Mouse (Mus musculus) lung, embryonic 15.5 days (tissue): Measurements from ENCODE around the gene Susd5. TPM values are rescaled to one million over a fixed set of nuclear protein-coding genes. Genes with fewer than 3 reads are reported as not detected.

Source experiments
- ATAC-seq: fragments of 200-750 bp; cut with Nextera tagmentation; 2 replicates; pipeline ENCODE4 v1.8.0; 2017; ENCODE audit warnings: moderate number of reproducible peaks, borderline replicate concordance; ENCODE audit not compliant: low FRiP score, low TSS enrichment; ENCODE audit errors: extremely low read depth
- H3K27ac ChIP-seq: fragments of 300-500 bp; sonication (generic); 2 replicates; pipeline ENCODE4 v1.5.1; 2015; ENCODE audit warnings: moderate library complexity, mild to moderate bottlenecking, inconsistent platforms
- H3K27me3 ChIP-seq: fragments of 300-500 bp; sonication (generic); 2 replicates; pipeline ENCODE4 v1.6.1; 2015; ENCODE audit warnings: inconsistent platforms
- H3K36me3 ChIP-seq: fragments of 300-500 bp; sonication (generic); 2 replicates; pipeline ENCODE4 v1.6.1; 2015; ENCODE audit warnings: inconsistent platforms
- H3K4me1 ChIP-seq: fragments of 300-500 bp; sonication (generic); 2 replicates; pipeline ENCODE4 v1.6.1; 2015; ENCODE audit warnings: inconsistent platforms
- H3K4me2 ChIP-seq: fragments of 300-500 bp; sonication (generic); 2 replicates; pipeline ENCODE4 v1.6.1; 2015; ENCODE audit warnings: inconsistent platforms, mild to moderate bottlenecking, moderate library complexity
- H3K4me3 ChIP-seq: fragments of 300-500 bp; sonication (generic); 2 replicates; pipeline ENCODE4 v1.5.1; 2015; ENCODE audit warnings: mild to moderate bottlenecking, inconsistent platforms
- H3K9ac ChIP-seq: fragments of 300-500 bp; sonication (generic); 2 replicates; pipeline ENCODE4 v1.6.1; 2015; ENCODE audit warnings: inconsistent platforms
- H3K9me3 ChIP-seq: fragments of 300-500 bp; sonication (generic); 2 replicates; pipeline ENCODE4 v1.6.1; 2016; ENCODE audit warnings: inconsistent platforms
- WGBS: fragments of 180-500 bp; shearing (Covaris S2); methylation state at CpG from one replicate; pipeline ENCODE4 v1.1.7; 2015; 5-methylcytosine and 5-hydroxymethylcytosine counted together
- polyA plus RNA-seq: library from polyadenylated mRNA; unstranded; fragments of >200 nt; fragmentation: Nextera tagmentation; extraction: Ambion mirVana; gene quantifications from 2 replicates; pipeline ENCODE4 v1.2.1, GENCODE M21; 2015

Susd5 gene
- 0.89 and 0.97 TPM in 2 replicates for polyA plus RNA-seq

DNA sequence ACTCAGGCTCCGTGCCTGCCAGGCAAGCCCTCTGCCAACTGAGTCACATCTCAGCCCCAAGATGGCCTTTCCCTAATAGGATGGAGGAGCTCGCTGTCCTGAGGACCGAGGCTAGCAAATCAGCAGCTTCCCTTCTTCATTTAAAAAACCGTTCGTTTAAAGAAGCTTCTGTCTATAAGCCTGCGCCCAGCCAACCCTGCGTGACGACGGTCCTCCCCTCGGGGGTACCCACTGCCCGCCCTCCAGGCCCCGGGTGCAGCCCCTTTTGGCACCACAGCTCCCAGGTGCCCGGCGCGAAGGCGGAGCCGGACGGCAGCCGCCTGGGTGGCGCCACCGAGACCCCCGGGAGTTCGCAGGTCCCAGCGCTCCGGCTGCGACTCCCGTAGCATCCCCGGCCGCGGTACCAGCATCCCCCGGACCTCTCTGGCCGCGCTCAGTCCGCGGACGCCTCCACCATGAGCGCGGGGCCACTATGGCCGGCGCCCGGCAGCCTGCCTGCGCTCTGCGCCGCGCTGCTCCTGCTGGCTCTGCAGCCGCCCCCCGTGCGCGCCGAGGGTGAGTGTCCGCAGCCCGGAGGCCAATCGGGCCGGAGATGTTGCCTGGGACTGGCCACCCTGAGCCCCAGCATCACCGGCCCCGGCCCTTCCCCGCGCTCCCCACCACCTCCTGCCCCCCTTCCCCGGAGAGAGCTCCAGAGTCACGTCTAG lies at the start of gene Susd5:
TSS of gene Susd5 (plus strand) at position 51 of the 707 bp plus-strand sequence.
- 2% methylated on average over 59 of the region's 60 CpGs for WGBS
- Histone ChIP-seq H3K9ac (no peak within 1 kb of the TSS), H3K36me3 (no peaks in the 10 kb centered on the region), H3K4me3 (peak within 1 kb of the TSS; percentile 43), H3K9me3 (no peaks in the 10 kb centered on the region), H3K4me1 (peaks cover 6% of the 10 kb centered on the region; the same call in 1 of the 2 replicates), H3K4me2 (peak within 1 kb of the TSS; percentile 76), H3K27me3 (peaks cover 42% of the 10 kb centered on the region), H3K27ac (no peak within 1 kb of the TSS)
- ATAC-seq = peak; percentile 42; the same call in 1 of the 2 replicates

DNA sequence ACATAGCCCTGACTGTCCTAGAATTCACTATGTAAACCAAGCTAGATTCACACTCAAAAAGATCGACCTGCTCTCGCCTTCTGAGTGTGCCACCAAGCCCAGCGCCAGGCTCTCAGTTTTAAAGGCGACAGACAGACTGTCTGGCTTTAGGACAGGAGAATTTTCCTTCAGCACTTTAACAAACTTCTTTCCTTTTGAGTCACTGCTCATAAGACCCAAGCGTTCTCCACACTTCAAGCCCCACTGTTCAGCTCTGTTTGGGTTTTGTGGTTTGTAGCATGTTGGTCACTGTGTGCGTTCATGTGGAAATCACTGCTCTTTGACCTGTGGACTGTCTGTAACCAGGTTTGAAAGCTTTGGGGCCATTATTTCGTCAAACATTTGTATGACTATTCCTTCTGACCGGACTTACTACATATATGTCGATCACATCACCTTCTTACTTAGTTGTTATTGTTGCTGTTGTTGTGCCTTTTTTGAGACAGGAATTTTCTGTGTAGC lies 49.0 kb upstream of the Susd5 start:
- Histone ChIP-seq H3K4me3 (no peak overlapping the region), H3K27ac (no peak overlapping the region), H3K9ac (no peak overlapping the region), H3K9me3 (no peaks in the 10 kb centered on the region), H3K4me2 (no peak overlapping the region), H3K36me3 (no peaks in the 10 kb centered on the region), H3K27me3 (no peaks in the 10 kb centered on the region), H3K4me1 (no peaks in the 10 kb centered on the region)
- ATAC-seq = no peak
- 88% methylated on average over 9 of the region's 9 CpGs for WGBS

DNA sequence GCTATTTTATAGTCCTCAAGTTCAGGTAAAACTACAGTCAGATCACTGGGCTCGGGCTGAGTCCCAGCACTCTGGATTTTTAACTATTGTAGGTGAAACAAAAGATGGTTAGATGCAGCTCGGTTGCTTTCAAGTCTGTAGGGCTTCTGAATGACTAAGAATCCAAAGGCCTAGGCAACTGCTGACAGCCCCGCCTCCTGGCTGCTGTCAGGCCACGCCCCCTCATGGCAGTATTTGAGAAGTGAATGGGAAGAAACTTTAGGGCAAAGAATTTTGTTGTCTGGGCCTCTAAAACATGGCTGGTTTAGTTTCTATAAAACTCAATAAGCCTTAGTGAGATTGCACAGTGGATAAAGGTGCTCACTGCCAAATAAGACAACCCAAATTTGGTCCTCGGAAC lies 47.4 kb upstream of the Susd5 start:
- H3K9ac ChIP-seq = no peak overlapping the region
- H3K4me3 ChIP-seq = no peak overlapping the region
- H3K4me1 ChIP-seq = no peaks in the 10 kb centered on the region
- no peak overlapping the region for H3K4me2 ChIP-seq
- no peak overlapping the region for H3K27ac ChIP-seq
- H3K9me3 ChIP-seq = no peaks in the 10 kb centered on the region
- H3K27me3 ChIP-seq = no peaks in the 10 kb centered on the region
- WGBS = 54% methylated on average over 5 of the region's 5 CpGs
- H3K36me3 ChIP-seq = no peaks in the 10 kb centered on the region
- ATAC-seq = no peak

DNA sequence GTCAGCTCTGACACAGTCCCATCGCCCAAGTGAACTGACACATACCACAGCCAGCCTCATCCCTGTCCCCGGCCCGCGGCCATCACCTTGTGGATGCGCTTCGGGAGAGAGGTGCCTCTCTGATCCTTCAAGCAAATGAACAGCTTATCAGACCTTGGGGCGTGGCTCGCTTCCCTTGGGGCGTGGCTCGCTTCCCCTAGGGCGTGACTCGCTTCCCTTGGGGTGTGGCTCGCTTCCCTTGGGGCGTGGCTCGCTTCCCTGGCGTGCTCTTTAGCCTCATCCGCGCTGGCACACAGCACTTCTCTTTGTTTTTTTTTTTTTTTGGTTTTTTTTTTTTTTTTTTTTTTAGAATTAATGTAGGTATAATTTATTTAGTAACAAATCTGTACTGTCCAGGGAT lies 45.7 kb upstream of the Susd5 start:
- 60% methylated on average over 18 of the region's 18 CpGs for WGBS
- Histone ChIP-seq H3K27ac (no peak overlapping the region), H3K36me3 (no peaks in the 10 kb centered on the region), H3K4me3 (no peak overlapping the region), H3K9me3 (no peaks in the 10 kb centered on the region), H3K9ac (no peak overlapping the region), H3K4me2 (no peak overlapping the region), H3K27me3 (no peaks in the 10 kb centered on the region), H3K4me1 (no peaks in the 10 kb centered on the region)
- ATAC-seq = no peak; the same call in 1 of the 2 replicates

DNA sequence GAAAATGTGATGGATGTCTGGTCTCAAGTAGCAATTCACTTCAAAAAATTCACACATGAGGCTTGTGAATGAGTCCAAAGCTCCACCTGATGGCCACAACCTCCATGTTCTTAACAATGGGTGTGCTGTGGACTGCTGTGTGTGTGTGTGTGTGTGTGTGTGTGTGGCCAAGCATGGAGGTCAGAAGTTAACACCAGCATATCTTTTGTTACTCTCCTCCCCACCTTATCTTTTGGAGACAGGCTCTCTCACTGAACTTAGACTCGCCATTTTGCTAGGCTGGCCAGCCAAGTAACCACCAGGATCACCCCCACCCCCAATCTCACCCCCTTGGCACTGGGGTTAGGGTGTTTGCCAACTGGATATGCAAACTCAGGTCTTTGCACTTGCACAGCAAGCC lies 42.9 kb upstream of the Susd5 start:
- no peak for ATAC-seq

DNA sequence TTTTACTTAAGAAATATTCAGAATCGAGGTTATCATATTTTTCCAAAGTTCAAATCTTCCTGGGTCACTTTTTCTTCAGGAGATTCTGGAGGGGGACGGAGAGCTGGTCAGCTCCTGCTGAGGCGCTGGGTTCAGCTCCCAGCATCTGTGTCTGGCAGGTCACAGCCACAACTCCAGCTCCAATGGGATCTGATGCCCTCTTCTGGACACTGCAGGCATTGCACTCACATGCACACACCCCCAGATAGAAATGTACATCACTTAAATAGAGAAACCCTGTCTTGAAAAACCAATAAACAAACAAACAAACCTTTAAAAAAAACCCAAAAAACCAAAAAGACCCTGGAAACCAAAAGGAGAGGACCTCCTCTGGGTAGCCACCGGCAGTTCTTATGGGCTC lies 41.2 kb upstream of the Susd5 start:
- H3K4me2 ChIP-seq = no peak overlapping the region
- no peaks in the 10 kb centered on the region for H3K4me1 ChIP-seq
- 88% methylated on average over 4 of the region's 4 CpGs for WGBS
- H3K9ac ChIP-seq = no peak overlapping the region
- no peaks in the 10 kb centered on the region for H3K27me3 ChIP-seq
- ATAC-seq = no peak
- H3K36me3 ChIP-seq = no peaks in the 10 kb centered on the region
- no peak overlapping the region for H3K4me3 ChIP-seq
- H3K9me3 ChIP-seq = no peaks in the 10 kb centered on the region
- no peak overlapping the region for H3K27ac ChIP-seq

More for the DNA sequence above, 42.9 kb upstream of the Susd5 start:
- no peak overlapping the region for H3K4me2 ChIP-seq
- no peaks in the 10 kb centered on the region for H3K4me1 ChIP-seq
- no peak overlapping the region for H3K9ac ChIP-seq
- no peaks in the 10 kb centered on the region for H3K27me3 ChIP-seq
- no peak overlapping the region for H3K4me3 ChIP-seq
- H3K9me3 ChIP-seq = no peaks in the 10 kb centered on the region
- WGBS = 73% methylated on average over 1 of the region's 1 CpGs
- no peaks in the 10 kb centered on the region for H3K36me3 ChIP-seq
- H3K27ac ChIP-seq = no peak overlapping the region

DNA sequence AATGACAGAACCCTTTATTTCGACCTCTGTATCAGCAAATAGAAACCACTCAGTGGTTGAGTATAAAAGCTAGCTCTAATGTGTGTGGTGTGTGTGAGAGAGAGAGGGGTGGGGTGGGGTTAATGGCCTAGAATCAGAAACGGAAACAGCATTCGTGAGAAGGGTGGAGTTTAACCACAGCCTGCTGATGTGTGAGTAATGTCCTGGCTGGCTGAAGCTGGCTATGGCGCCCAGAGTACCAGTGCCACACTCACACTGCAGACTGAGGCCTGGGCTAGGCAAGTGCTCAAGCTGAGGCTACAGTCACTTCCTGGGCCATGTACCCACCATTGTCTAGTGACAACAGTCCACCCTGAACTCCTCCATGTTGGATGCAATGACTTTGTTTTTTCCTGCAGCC lies 40.5 kb upstream of the Susd5 start:
- Histone ChIP-seq H3K36me3 (no peaks in the 10 kb centered on the region), H3K27me3 (no peaks in the 10 kb centered on the region), H3K4me1 (no peaks in the 10 kb centered on the region), H3K27ac (no peak overlapping the region), H3K9ac (no peak overlapping the region), H3K4me3 (no peak overlapping the region), H3K9me3 (no peaks in the 10 kb centered on the region), H3K4me2 (no peak overlapping the region)
- WGBS = 75% methylated on average over 4 of the region's 4 CpGs
- ATAC-seq = no peak

DNA sequence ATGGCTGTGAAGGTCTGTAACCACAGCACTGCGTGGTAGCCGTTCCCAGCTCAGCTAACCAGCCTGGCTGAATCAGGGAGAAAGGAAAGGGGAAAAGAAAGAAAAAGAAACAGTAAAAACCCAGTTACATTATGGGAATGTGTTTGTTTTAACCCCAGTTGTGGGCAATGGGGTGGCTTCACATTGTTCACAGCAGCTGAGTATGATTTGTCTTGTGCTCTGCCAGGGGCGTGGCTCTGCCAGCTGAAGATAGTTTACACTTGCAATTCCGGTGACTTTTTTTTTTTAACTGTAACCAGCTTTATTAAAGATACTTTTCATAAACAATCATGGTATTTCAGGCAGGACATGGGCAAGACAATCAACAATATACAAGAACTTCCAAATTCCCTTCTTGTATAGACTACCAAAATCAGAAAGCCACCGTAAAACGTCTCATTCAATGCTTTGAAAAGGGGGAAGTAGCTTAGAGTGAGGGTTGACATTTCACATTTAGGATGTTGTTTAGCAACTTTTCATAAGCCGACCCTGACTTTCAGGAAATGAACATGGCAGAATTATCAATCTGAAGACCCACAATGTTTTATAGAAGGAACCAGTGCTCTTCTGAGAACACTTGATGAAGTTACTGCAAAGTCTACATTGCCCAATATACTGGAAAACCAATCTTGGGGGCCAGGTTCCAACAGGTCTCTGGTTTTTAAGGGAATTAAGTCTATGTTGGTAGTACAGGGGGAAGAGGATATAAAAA lies 37.8 kb upstream of the Susd5 start:
- Histone ChIP-seq H3K4me3 (no peak overlapping the region), H3K4me2 (no peak overlapping the region), H3K27me3 (no peaks in the 10 kb centered on the region), H3K4me1 (no peaks in the 10 kb centered on the region), H3K9me3 (no peaks in the 10 kb centered on the region), H3K36me3 (no peaks in the 10 kb centered on the region), H3K27ac (no peak overlapping the region), H3K9ac (no peak overlapping the region)
- no peak for ATAC-seq
- WGBS = 69% methylated on average over 7 of the region's 7 CpGs

DNA sequence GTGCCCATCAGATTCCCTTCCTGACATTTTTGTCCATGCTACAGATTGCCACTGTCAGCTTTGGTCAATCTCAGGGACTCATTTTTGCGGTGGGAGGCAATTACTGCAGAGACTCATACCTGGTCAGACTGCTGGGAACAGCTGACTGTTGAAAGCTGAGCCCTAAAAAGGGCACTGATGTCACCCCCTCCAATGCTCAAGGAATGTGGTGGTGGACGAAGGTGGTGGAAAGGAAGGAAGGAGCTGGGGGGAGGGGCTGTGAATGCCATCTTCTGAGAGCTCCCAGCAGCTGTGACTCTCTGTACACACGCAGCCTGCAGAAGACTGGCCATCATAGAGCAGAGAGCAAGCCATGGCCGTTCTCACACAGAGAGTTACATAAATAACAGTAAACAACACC lies 34.8 kb upstream of the Susd5 start:
- ATAC-seq = no peak
- peaks cover 4% of the 10 kb centered on the region; the same call in 1 of the 2 replicates for H3K4me1 ChIP-seq
- 31% methylated on average over 4 of the region's 4 CpGs for whole genome bisulfite sequencing
- no peaks in the 10 kb centered on the region for H3K36me3 ChIP-seq
- no peak overlapping the region for H3K27ac ChIP-seq
- H3K27me3 ChIP-seq = peaks cover 5% of the 10 kb centered on the region; the same call in 1 of the 2 replicates
- H3K4me2 ChIP-seq = no peak overlapping the region
- no peak overlapping the region for H3K9ac ChIP-seq
- no peak overlapping the region for H3K4me3 ChIP-seq
- no peaks in the 10 kb centered on the region for H3K9me3 ChIP-seq

DNA sequence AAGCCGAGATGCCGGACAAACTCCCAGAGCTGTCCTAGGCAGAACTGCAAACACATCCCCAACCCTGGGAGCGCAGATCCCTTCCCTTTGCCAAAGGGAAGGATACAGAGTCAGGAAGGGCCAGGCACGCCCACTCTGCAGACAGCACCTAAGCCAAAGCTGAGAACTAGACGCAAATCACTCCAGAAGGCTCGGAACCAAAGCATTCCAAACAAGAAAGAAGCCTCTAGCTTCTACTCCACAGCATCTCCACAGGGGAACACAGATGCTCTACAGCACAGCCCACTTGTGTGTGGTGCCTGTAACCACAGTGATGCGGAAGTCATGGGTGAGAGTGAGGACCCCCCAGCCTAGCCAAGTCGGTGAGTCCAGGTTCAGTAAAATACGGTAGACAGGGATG lies 31.8 kb upstream of the Susd5 start:
- Histone ChIP-seq H3K4me1 (peaks cover 4% of the 10 kb centered on the region; the same call in 1 of the 2 replicates), H3K9me3 (no peaks in the 10 kb centered on the region), H3K9ac (no peak overlapping the region), H3K4me2 (peak overlapping the region; percentile 97; the same call in 1 of the 2 replicates), H3K4me3 (no peak overlapping the region), H3K27me3 (peaks cover 5% of the 10 kb centered on the region; the same call in 1 of the 2 replicates), H3K36me3 (no peaks in the 10 kb centered on the region), H3K27ac (no peak overlapping the region)
- WGBS = 45% methylated on average over 9 of the region's 9 CpGs
- no peak for ATAC-seq

DNA sequence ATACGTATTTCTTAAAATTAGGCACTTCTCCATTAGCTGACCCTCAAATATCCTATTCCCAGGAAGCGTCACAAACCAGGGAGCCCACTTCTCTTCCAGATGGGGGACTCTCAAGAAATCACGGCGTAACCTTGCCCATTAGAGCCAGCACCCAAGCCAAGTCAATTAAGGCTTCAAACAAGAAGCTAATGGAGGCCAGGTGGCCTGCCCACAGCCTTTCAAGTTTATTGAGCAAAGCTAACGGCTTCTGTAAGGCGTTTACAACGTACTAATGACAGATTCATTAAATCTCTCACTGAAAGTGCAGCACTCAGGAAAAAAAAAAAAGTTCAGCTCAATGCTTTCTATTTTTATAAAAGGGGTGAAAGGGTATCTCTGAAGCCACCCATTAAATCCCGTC lies 31.1 kb upstream of the Susd5 start:
- H3K4me3 ChIP-seq = peak overlapping the region; percentile 63
- WGBS = 12% methylated on average over 8 of the region's 8 CpGs
- no peak for ATAC-seq
- H3K36me3 ChIP-seq = no peaks in the 10 kb centered on the region
- no peaks in the 10 kb centered on the region for H3K9me3 ChIP-seq
- peak overlapping the region; percentile 97 for H3K4me2 ChIP-seq
- no peak overlapping the region for H3K27ac ChIP-seq
- H3K4me1 ChIP-seq = peaks cover 4% of the 10 kb centered on the region; the same call in 1 of the 2 replicates
- peak overlapping the region; percentile 47; the same call in 1 of the 2 replicates for H3K9ac ChIP-seq
- peaks cover 5% of the 10 kb centered on the region; the same call in 1 of the 2 replicates for H3K27me3 ChIP-seq
